Mouse (Mus musculus): ENCODE results near the gene Actr2. TPM values are rescaled to one million over a fixed set of nuclear protein-coding genes. Genes with fewer than 3 reads are reported as not detected.
"Not testable (repeated sequence)": the region's sequence is repeated elsewhere in the genome, so short reads cannot be mapped to it uniquely, and the experiment has no call there.

The Actr2 gene
- polyA plus RNA-seq, 1 experiment from 2014 or later, result 152 TPM

DNA sequence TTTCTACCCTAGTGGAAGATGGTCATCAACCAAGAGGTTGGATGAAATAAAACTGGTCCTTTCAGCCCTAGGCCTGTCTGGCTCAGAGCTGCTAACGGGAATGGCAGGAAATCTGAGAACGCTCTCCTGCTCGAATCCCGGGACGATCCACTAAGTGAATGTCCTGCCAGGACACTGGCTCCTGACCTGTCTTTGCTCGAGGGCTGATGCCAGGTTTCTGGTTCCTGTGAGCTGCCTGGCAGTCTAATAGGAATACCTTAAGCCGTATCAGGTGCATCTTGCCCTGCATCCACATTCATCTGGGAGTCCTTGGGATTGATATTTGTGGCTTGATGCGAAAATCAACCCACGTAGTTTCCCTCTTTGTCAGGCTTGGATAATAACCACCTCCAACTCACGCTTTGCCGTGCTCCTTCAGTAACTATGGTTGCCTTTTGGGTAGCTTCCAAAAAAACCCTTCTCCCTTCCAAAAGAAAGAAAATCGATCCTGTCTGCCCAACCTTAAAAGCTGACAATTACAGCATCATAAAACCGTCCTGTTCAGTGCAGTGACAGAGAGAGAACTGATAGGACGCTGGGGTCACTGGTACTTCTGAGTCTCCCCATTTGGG lies 78.3 kb downstream of the Actr2 start:
- H3K27me3 ChIP-seq, result no peaks in the 10 kb centered on the region
- ATAC-seq, result no peak
- CTCF ChIA-PET, result no interaction called here
- in situ Hi-C loops (cut with MboI; ENCODE audit: low pct_unique_long_range_greater_than_20kb), result no loop called here
- POLR2A ChIA-PET, result no interaction called here
- no peak for DNase-seq (ENCODE audit: low read depth, low spot score)
- TF ChIP-seq CTCF (IDR thresholded peaks at IDR 0.05), result no peak

DNA sequence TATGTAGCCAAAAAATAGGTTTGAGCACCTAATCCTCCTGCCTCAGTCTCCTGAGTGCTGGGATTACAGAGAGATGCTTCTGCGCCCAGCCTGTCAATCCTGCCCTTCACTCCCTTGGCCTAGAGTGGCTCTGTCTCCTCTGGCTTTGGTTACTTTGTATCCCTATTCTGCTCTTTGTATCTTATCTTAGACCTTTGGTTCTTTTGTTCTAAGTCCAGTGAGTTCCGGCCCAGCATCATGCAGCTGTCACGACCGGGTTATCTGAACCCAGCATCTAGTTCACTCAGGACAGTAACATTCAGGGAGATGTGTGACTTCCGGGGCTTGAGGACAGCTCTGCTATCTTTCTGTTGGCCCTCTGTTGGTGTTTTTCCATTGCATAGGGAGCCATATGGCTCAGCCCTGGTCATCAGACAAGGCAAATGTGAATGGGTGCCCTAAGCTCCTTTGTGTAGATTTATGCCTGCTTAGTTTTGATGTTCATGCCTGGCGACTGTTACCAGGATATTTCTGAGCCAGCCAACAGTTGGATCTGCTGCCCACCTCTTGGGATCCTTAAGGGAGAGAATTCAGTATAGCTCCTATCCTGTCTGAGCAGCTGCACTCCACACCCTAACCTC lies 79.1 kb downstream of the Actr2 start:
- in situ Hi-C loops (cut with MboI; ENCODE audit: low pct_unique_long_range_greater_than_20kb), result no loop called here
- no peaks in the 10 kb centered on the region for H3K27me3 ChIP-seq
- ATAC-seq, result no peak
- ChIA-PET POLR2A (no interaction called here), CTCF (interaction anchor here (0.7 kb wide), 1 partner anchor 41 kb away, joined by 4 read pairs; no protein-coding TSS in a partner anchor)
- no peak for TF ChIP-seq CTCF (IDR thresholded peaks at IDR 0.05)
- no peak for DNase-seq (ENCODE audit: low read depth, low spot score)

DNA sequence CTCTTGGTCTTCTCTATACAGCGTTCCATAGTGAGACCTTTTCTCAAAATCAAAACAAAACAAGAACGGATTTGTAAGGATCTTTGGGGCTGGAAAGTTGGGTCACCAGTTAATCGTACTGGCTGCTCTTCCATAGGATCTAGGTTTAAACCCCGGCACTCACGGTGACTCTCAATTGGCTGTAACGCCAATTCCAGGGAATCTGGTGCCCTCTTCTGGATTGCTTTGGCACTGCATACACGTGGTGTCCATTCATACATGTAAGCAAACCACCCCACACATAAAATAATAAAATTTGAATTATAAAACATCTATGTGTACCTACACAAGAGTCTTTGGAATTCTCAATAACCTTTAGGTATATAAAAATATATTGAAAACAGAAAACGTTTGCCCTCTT lies 81.2 kb downstream of the Actr2 start:
- in situ Hi-C loops (cut with MboI; ENCODE audit: low pct_unique_long_range_greater_than_20kb), result no loop called here
- H3K27me3 ChIP-seq, result no peaks in the 10 kb centered on the region
- DNase-seq (ENCODE audit: low read depth, low spot score) (no peak), ATAC-seq (no peak)
- TF ChIP-seq CTCF (IDR thresholded peaks at IDR 0.05), result no peak
- POLR2A ChIA-PET, result no interaction called here
- CTCF ChIA-PET, result no interaction called here

DNA sequence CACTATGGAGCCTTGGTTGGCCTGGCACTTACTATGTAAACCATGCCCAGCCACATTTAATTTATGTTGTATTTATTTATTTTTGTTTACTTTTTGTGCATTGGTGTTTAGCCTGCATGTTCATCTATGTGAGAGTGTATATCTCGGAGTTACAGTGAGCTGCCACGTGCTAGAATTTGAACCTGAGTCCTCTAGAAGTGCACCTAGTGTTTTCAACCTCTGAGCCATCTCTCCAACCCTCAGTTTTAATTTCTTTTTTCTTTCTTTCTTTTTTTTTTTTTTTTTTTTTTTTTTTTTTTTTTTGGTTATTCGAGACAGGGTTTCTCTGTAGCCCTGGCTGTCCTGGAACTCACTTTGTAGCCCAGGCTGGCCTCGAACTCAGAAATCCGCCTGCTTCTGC lies 81.7 kb downstream of the Actr2 start:
- DNase-seq (ENCODE audit: low read depth, low spot score); CTCF ChIA-PET; POLR2A ChIA-PET: not testable (repeated sequence)

DNA sequence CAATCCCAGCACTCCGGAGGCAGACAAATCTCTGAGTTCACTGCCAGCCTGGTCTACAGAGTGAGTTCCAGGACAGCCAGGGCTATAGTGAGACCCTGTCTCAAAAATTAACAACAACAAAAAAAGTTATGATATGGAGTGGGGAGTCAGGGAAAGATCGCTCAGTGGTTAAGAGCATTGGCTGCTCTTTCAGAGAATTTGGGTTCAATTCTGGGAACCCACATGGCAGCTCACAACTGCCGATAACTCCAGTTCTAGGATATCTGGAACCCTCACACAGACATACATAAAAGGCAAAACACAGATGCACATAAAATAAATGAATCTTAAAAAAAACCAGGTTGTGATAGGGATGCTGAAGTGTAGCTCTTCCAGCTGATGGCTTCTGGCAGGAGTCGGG lies 83.7 kb downstream of the Actr2 start:
- H3K27me3 ChIP-seq, result no peaks in the 10 kb centered on the region
- ATAC-seq (no peak), DNase-seq (ENCODE audit: low read depth, low spot score) (no peak)
- in situ Hi-C loops (cut with MboI; ENCODE audit: low pct_unique_long_range_greater_than_20kb), result no loop called here
- POLR2A ChIA-PET, result no interaction called here
- CTCF ChIA-PET, result no interaction called here
- no peak for TF ChIP-seq CTCF (IDR thresholded peaks at IDR 0.05)

More for the DNA sequence above, 81.7 kb downstream of the Actr2 start:
- in situ Hi-C loops (cut with MboI; ENCODE audit: low pct_unique_long_range_greater_than_20kb); H3K27me3 ChIP-seq; ATAC-seq: not testable (repeated sequence)

DNA sequence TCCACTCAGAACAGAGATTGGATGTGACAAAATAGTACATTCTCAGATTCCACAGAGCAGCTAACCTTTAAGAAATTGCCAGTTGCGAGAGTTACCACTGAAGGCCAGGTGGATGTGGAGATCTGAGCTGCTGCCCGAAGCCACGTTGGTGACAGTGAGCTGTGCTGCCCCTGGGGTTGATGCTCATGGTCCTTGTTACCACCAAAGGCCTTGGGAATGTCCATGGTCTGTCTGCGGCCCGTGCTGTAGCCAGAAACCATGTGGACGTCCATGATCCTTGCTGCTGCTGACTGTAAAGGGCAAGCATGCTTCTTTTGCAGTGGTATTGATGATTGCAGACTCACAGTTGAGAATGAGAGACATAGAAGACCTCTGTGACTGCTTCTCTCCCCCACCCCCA lies 84.3 kb downstream of the Actr2 start:
- in situ Hi-C loops (cut with MboI; ENCODE audit: low pct_unique_long_range_greater_than_20kb), result no loop called here
- TF ChIP-seq CTCF (IDR thresholded peaks at IDR 0.05), result no peak
- ChIA-PET POLR2A (no interaction called here), CTCF (no interaction called here)
- ATAC-seq (no peak), DNase-seq (ENCODE audit: low read depth, low spot score) (no peak)
- H3K27me3 ChIP-seq, result no peaks in the 10 kb centered on the region

DNA sequence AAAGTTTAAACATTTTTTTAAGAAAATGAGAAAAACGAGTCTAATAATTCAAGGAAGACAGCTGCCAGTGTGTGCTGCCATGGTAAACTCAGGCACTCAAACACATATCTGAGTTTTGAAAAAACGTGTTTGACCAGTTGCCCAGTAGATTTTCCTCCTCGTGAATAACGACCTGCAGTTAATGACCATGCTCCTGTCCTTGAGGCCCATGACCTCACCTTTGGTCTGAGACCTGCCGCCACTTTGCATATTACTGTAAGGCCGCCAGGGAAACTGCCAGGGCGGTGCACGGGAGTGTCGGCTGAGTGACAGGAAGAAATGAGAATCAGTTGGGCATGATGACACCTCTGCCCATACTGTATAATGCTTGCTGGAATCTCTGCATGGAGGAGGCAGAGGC lies 85.0 kb downstream of the Actr2 start:
- CTCF ChIA-PET, result no interaction called here
- DNase-seq (ENCODE audit: low read depth, low spot score) (no peak), ATAC-seq (no peak)
- POLR2A ChIA-PET, result no interaction called here
- in situ Hi-C loops (cut with MboI; ENCODE audit: low pct_unique_long_range_greater_than_20kb), result no loop called here
- no peaks in the 10 kb centered on the region for H3K27me3 ChIP-seq
- no peak for TF ChIP-seq CTCF (IDR thresholded peaks at IDR 0.05)

DNA sequence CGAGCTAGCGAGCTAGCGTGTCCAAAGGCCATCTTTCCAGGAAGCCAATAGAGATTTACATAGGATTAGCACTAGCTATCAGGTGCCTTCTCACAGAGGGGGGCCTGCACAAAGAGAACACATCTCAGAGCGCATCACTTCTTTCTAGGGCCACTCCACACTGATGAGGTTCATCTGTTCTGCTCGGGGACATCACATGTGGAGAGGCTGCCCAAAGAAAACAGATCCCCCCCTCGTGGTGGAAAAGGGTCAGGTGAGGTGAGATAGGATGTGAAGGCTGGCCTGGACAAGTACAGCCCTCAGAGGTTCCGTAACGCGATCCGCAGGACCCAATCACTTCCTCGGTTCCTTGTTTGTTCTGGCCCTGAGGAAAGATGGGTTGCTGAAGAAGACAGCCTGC lies 86.8 kb downstream of the Actr2 start:
- ATAC-seq (no peak), DNase-seq (ENCODE audit: low read depth, low spot score) (no peak)
- POLR2A ChIA-PET, result interaction anchor here (1.0 kb wide), 1 partner anchor 96 kb away, joined by 3 read pairs; no protein-coding TSS in a partner anchor
- no peaks in the 10 kb centered on the region for H3K27me3 ChIP-seq
- CTCF ChIA-PET, result interaction anchor here (1.8 kb wide), 1 partner anchor 195 kb away, joined by 5 read pairs; no protein-coding TSS in a partner anchor
- in situ Hi-C loops (cut with MboI; ENCODE audit: low pct_unique_long_range_greater_than_20kb), result no loop called here
- no peak for TF ChIP-seq CTCF (IDR thresholded peaks at IDR 0.05)

DNA sequence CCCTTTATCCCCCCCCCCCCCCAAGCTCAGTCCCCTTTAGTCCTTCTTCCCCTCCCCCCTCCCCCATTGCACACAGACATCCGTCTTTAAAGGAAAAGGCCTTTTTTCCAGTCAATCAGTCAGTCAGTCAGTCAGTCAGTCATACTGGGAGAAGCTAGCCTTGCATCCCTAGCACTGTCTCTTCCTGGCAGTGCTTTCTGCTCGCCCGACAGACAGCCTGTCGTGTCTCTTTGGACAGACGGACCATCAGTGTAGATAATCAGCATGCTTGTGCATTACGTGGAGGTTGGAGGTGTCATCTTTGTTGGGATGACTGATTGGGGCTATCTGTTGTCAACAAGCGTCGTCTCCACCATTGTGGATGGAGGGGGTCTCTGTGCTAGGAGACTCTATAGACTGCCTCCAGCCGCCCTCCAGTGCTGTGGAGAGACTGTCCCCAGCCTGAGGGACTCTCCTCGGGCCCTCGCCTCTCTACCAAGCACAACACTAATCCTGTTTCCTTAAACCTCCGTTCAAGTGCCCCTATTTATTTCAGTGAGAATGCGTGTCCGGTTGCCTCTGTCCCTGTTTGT lies 89.7 kb downstream of the Actr2 start:
- no peaks in the 10 kb centered on the region for H3K27me3 ChIP-seq
- ATAC-seq, result no peak
- CTCF ChIA-PET, result no interaction called here
- no peak for TF ChIP-seq CTCF (IDR thresholded peaks at IDR 0.05)
- in situ Hi-C loops (cut with MboI; ENCODE audit: low pct_unique_long_range_greater_than_20kb), result no loop called here
- no peak for DNase-seq (ENCODE audit: low read depth, low spot score)
- POLR2A ChIA-PET, result interaction anchor here (0.6 kb wide), 1 partner anchor 9 kb away, joined by 4 read pairs; no protein-coding TSS in a partner anchor

DNA sequence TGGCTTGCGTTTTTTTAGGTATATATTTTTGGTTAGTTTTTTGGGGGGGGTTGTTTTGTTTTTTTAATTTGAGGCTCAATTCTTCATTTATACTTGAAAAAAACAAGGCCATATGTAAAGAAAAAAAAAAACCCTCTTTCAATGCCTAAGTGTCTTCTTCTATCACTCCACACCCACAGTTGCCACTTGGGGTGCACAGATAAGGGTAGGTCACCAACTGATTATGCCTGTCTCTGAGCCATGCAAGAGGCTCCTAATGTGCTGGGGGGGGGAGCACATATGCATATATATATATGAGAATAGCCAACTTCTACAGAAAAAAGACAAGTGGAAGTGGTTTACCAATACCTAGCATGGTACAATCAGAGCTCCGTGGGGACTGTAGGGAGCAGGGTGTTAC lies 90.3 kb downstream of the Actr2 start:
- CTCF ChIA-PET, result no interaction called here
- no peak for DNase-seq (ENCODE audit: low read depth, low spot score)
- no peaks in the 10 kb centered on the region for H3K27me3 ChIP-seq
- no peak for TF ChIP-seq CTCF (IDR thresholded peaks at IDR 0.05)
- POLR2A ChIA-PET, result no interaction called here
- no peak for ATAC-seq
- in situ Hi-C loops (cut with MboI; ENCODE audit: low pct_unique_long_range_greater_than_20kb), result no loop called here

DNA sequence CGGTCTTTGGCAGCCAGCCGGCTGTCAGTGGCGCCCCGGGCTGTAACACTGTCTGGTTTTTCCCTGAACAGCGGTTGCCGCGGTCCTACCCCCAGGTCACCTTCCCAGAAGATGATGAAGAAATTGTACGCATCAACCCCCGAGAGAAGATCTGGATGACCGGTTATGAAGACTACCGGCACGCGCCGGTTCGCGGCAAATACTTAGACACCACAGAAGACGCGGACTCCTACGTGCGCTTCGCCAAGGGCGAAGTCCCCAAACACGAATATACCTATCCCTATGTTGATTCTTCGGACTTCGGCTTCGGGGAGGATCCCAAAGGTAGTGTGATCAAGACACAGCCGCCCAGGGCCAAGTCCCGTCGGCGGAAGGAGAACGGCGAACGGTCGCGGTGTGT lies 92.0 kb downstream of the Actr2 start:
- ChIA-PET POLR2A (no interaction called here), CTCF (no interaction called here)
- no peaks in the 10 kb centered on the region for H3K27me3 ChIP-seq
- in situ Hi-C loops (cut with MboI; ENCODE audit: low pct_unique_long_range_greater_than_20kb), result no loop called here
- no peak for ATAC-seq
- TF ChIP-seq CTCF (IDR thresholded peaks at IDR 0.05), result no peak
- DNase-seq (ENCODE audit: low read depth, low spot score), result no peak

Data from Patski (cell line).